Mouse (Mus musculus): Measurements from ENCODE around the gene Rasl10a.

Rasl10a gene

GRCm38 (mm10) chr11:5057856-5058641 lies at the start of gene Rasl10a:
Gene Rasl10a, plus strand, starts transcription at chr11:5058128.
- peak; percentile 59 to 60 for DNase-seq (ENCODE audit: low spot score in 2 of 2)

GRCm38 (mm10) chr11:5008867-5009266 lies 49.1 kb upstream of the Rasl10a start:
- no peak for DNase-seq (ENCODE audit: low spot score in 2 of 2)

GRCm38 (mm10) chr11:5009354-5010074 lies 48.4 kb upstream of the Rasl10a start:
- no peak for DNase-seq (ENCODE audit: low spot score in 2 of 2)

DNA sequence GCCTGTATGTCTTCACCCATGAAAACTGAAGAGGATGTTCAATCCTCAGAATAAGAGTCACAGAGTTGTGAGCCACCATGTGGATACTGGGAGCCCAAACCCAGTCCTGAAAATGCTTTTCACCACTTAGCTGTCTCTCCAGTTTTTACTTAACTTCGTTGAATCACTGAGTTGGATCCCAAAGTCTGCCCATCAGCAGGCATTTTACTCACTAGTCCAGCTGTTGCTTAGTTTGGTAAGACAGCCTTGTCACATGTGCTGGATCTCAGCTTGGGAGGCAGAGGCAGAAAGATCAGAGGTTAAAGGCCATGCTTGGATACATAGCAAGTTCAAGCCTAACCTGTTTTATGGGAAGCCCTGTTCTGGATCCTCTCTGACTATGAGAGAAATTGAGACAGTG lies 47.7 kb upstream of the Rasl10a start:
- no peak for DNase-seq (ENCODE audit: low spot score in 2 of 2)

GRCm38 (mm10) chr11:5011480-5011879 lies 46.4 kb upstream of the Rasl10a start:
- DNase-seq (ENCODE audit: low spot score in 2 of 2): no peak

DNA sequence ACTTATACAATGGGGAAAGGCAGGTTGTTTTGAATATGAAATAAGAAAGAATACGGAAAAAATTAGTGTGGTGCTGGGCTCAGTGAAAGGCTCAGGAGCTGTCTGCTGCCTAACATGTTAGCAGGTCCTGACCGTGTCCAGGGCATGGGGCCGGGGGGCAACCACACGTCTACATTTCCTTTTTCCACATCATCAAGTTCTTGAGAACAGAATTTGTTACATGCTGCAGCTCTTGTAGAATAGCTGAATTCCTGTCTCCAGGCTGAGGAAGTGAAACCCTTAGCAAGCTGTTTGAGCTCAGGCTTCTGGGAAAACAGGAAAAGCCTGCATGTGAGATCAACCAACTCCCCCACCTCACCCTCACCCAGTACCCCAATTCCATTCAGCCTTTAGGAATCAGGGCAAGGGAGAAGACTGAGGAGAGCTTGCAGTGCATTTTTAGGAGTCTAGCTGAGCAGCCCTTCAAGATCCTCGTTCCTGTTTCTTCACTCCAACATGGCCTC lies 45.7 kb upstream of the Rasl10a start:
- no peak for DNase-seq (ENCODE audit: low spot score in 2 of 2)

DNA sequence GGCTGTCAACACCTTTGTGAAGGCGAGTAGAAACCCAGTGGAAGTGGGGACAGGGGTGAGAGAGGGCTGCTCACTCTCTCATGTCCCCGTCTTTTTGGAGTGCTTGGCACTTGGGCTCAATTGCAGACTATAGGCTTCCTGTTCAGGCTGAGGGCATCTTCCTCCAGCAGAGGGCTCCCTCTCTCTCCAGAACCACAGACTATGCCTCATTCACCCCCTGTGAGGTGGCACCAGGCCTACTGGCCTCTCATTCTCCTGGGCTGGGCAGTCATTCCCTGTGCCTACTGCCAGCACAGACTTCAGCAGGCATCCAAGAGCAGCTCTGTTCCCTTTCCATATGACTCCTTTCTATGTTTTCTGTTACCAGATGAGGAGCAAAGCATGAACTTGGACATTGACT lies 42.2 kb upstream of the Rasl10a start:
- peak; percentile 85 to 86 for DNase-seq (ENCODE audit: low spot score in 2 of 2)

DNA sequence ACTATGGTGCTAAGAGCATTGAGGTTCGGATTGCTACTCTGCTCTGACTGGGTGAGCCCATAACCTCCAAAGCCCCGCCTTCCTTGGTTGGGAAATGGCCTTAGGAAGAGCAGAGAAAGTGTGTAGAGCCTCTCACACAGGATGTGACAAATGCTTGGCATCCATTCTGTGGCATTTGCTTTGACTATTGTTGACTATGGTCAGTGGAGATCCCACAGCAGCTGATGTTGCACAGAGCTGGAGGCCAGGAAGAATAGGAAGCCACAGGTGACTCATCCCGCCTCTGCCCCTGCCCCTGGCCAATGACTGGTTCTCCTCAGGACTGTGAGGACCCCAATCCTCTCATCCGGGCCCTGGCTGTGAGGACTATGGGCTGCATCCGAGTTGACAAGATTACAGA lies 41.6 kb upstream of the Rasl10a start:
- DNase-seq (ENCODE audit: low spot score in 2 of 2): no peak

GRCm38 (mm10) chr11:5017506-5017905 lies 40.4 kb upstream of the Rasl10a start:
- DNase-seq (ENCODE audit: low spot score in 2 of 2): peak in 1 of 2 experiments; percentile 55

GRCm38 (mm10) chr11:5025108-5025507 lies 32.8 kb upstream of the Rasl10a start:
- DNase-seq (ENCODE audit: low spot score in 2 of 2): no peak

DNA sequence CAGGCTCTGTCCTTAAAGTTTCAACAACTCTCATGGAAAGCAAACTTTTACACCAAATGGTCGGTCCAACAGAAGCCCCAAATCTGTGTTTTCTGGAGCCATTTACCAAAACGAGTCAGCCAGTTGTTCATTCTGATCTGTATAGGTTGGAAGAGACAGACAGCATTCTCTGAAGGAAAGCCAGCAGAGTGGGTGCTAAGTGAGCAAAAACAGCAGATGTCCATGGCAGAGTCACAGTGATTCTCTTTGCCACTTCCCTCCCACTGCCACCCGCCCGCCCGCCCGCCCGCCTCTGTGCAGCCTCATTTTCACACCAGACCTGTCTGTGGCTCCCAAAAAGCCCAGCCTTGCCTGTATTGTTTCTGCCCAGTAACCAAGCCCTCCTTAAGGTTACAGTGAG lies 29.7 kb upstream of the Rasl10a start:
- peak; percentile 50 to 69 for DNase-seq (ENCODE audit: low spot score in 2 of 2)

DNA sequence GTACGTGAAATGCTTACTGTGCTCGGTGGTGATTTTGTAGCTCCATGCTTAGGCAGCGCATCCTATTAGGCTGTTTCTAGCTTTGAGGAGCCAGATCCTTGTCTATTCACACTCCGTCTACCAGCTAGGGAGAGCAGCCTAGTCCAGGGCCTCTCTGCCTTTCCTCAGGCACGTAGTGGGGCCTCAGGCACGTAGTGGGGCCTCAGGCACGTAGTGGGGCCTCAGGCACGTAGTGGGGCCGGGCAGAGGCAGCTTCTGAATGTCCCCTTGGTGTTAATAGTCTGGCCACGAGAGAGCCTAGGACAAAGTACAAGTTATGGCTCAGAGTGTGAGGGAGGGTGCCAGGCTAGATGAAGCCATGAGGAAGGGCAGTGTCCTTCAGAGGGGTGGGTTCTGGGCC lies 25.2 kb upstream of the Rasl10a start:
- DNase-seq (ENCODE audit: low spot score in 2 of 2): no peak

- no peak for DNase-seq (ENCODE audit: low spot score in 2 of 2)
These were observed 24.8 kb upstream of the Rasl10a start for GRCm38 (mm10) chr11:5033136-5033535.

DNA sequence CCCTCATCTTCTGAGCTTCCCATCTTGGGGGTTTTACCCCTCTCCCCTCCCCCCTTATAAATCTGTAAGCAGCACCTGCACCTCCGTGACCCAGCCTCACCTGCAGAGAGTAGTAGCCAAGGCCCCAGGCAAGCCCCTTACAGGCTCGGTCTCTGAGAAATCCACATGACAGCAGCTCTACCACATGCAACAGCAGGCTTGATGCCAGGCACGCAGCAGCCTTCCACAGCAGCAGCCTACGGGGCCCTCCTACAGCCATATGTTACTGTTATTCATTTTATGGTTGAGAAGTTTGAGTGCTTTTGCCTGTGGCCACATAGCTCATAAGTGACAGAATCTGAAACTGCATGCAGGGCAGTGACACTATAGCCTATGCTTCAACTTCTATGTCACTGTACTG lies 22.5 kb upstream of the Rasl10a start:
- peak; percentile 85 to 91 for DNase-seq (ENCODE audit: low spot score in 2 of 2)

DNA sequence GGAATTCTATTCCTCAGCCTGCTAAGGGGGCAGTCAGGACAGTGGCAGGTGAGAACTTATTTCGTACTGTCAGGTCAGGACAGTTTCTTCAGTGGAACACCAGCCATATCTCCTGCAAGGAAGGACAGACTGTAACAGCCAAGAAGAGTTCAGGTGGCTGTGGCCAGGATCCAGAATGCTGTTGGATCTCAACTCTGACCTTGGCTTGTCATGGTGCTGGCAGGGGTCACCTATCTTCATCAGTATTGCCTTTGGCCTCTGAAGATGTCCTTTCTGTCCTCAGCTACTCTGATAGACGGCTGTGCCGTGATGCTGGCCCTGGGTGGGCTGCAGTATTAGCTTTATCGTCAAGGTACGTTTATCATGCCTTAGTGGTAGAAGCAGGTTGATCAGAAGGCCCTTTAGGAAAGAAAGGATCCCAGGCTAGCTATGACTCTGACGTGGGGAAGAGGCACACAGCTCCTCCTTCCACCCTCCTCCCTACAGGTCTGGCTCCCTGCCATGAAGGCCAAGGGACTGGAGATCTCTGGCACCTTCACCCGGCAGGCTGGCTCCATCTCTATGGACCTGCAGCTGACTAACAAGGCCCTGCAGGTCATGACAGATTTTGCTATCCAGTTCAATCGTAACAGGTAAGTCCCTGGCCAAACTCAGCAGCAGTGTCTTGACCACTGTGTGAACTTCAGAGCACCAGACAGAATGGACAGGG lies 20.6 kb upstream of the Rasl10a start:
- no peak for DNase-seq (ENCODE audit: low spot score in 2 of 2)

GRCm38 (mm10) chr11:5040585-5040984 lies 17.3 kb upstream of the Rasl10a start:
- DNase-seq (ENCODE audit: low spot score in 2 of 2): no peak

DNA sequence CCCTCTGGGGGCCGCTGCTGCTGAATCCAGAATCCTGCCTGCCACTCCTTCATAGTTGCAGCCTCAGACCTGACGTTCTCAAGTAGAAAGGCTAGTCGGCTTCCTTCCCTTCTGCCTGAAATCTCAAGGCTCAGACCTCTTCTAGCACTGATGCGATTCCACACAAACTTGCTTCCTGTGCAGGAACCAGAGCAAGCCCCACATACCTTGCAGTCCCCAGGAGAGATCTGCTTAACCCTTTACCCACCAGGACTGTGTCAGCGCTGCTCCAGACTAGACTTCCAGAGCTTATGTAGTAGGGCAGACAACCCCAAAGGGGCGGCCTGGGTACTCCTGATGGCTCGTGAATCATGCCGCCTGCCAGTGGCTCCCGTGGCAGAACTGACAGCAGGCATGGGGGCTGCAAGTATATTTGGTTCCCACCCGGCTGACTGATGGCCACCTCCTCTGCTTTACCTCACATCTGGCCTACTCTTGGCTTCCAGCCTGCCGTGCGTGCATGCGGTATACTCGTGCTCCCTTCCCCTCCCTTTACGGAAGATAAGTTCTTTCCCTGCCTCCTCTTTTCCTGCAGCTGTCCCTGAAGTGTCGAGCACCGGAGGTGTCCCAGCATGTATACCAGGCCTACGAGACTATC lies 16.7 kb upstream of the Rasl10a start:
- peak; percentile 51 to 62 for DNase-seq (ENCODE audit: low spot score in 2 of 2)

- no peak for DNase-seq (ENCODE audit: low spot score in 2 of 2)
These were observed 15.1 kb upstream of the Rasl10a start for GRCm38 (mm10) chr11:5042645-5043381.

- DNase-seq (ENCODE audit: low spot score in 2 of 2): no peak
These were observed 11.5 kb upstream of the Rasl10a start for GRCm38 (mm10) chr11:5046321-5046926.

GRCm38 (mm10) chr11:5051629-5052028 lies 6.3 kb upstream of the Rasl10a start:
- no peak for DNase-seq (ENCODE audit: low spot score in 2 of 2)

Data from right cerebral cortex, postnatal 10 days (tissue).